Mouse (Mus musculus) left cerebral cortex, adult 18-20 months (tissue): Measurements from ENCODE around the gene Cnnm4. TPM values are rescaled to one million over a fixed set of nuclear protein-coding genes. Genes with fewer than 3 reads are reported as not detected.
"Not testable (repeated sequence)": the region's sequence is repeated elsewhere in the genome, so short reads cannot be mapped to it uniquely, and the experiment has no call there.

ENCODE experiments used
- DNase-seq, 2 experiments: peaks; one replicate each; pipeline ENCODE4 v3.0.0; 2021 to 2022; ENCODE audit warnings: low spot score in 2 of 2, mixed read lengths in 1 of 2
- total RNA-seq, 2 experiments: library from RNA; stranded (reverse); gene quantifications; 2 replicates each; pipeline ENCODE4 v1.2.3; 2021

Gene Cnnm4
- total RNA-seq, 2 experiments from 2014 or later = 12.4 TPM

GRCm38 (mm10) chr1:36513310-36513709, 41.9 kb downstream of the Cnnm4 start:
- DNase-seq = no peak

- DNase-seq = no peak
Measured at GRCm38 (mm10) chr1:36513718-36514117, 42.3 kb downstream of the Cnnm4 start.

DNA sequence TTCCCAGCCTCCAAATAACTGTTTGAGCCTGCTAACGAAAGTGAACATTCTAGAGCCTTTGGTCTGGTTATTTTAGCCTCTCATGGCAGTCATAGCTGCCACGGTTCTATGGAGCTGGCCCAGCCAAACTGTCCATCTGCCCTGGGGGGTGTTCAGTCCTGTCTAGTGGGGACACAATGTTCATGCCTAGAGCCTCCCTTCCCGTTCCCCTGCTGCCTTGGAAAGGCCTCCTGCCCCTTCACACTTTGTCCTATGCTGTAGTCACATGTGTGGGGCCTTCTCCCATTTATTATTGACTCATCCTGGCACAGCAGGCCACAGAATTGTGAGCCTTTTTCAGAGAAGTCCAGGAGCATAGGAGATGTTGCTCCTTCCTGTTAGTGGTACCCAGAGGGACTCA, 46.8 kb downstream of the Cnnm4 start:
- no peak for DNase-seq

GRCm38 (mm10) chr1:36519626-36520025, 48.2 kb downstream of the Cnnm4 start:
- DNase-seq = no peak

GRCm38 (mm10) chr1:36522210-36522609, 50.8 kb downstream of the Cnnm4 start:
- DNase-seq = no peak

DNA sequence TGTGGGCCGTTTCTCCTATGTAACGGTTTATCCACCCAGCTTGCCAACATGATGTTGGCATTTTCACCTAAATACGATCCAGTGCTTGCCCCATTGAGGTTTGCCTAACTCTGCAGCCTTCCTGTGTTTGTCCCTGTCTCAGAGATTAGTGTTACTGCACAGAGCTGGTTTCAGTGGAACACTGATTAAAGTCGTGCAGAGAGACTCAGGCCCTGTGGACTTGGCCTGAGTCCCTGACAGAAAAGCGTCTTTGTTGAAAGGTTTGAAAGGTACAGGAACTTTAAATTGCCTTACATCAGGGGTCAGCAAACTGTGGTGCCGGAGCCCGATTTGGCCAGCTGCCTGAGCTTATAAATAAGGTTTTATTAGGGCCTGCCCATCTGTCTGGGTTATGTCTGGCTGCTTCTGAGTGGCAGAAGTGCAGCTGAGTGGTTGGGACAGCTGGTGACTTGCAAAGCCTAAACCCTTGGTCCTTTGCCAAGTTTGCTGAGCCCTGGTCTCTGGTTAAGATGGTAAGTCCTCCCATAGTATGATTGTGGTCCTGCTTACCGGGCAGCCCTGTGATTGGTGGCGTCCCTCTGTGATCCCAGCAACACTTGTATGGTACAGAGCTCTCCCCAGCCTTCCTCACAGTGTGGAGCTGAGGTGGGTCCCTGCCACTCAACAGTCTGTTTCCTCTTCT, 52.1 kb downstream of the Cnnm4 start:
- no peak for DNase-seq

- DNase-seq = no peak
Measured at GRCm38 (mm10) chr1:36524058-36524457, 52.6 kb downstream of the Cnnm4 start.

DNA sequence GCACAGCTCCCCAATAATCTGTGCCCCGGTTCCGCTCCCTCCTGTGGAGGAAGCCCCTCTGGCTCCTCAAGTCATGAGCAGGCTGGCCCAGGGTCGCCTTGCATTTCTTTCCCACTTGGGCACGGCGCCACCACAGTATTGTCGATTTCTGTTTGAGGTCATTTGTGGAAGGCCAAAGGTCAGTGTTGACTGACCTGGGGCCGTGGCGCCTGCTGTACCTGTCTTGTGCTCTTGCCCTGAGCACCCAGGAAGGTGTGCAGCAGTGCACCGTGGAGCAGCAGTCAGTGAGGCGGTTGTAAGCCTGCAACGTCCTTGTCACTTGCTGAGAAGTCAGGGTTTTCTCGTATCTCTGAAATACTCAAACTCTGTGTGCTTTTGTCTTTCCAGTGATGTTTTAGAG, 54.4 kb downstream of the Cnnm4 start:
- DNase-seq = no peak

DNA sequence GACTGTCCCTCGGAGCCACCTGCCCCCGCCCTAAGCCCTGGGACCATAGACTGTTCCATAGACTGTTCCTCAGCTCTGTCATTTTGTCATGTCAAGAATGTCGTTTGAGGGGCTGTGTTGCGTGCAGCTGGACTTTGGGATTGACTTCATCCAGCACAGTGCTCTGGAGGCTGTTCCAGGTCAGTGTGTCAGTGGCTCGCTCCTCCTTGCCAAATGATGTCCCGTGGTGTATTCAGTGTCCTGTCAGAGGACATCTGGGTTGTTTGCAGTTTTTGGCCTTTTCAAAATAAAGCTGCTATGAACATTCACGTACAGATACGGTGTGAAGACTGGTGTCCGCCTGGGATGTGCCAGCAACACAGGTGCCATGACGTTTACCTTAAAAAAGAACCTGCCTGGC, 55.5 kb downstream of the Cnnm4 start:
- DNase-seq = no peak

DNA sequence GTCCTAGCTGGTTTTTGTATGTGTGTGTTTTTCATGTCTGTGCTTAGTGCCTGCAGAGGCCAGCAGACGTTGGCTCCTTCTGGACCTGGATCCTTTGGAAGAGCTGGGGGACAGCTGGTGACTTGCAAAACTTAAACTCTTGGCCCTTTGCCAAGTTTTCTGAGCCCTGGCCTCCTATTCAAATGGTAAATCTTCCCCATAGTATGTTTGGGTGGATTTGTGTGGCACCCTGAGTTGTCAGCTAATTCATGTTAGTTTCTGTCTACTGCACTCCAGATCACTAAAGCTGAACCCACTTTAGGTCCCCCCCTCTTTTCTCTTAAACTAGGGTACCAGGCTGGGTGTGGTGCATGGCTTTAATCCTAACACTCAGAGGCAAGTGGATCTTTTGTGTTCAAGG, 56.9 kb downstream of the Cnnm4 start:
- no peak for DNase-seq

- no peak for DNase-seq
Measured at GRCm38 (mm10) chr1:36529274-36529673, 57.9 kb downstream of the Cnnm4 start.

DNA sequence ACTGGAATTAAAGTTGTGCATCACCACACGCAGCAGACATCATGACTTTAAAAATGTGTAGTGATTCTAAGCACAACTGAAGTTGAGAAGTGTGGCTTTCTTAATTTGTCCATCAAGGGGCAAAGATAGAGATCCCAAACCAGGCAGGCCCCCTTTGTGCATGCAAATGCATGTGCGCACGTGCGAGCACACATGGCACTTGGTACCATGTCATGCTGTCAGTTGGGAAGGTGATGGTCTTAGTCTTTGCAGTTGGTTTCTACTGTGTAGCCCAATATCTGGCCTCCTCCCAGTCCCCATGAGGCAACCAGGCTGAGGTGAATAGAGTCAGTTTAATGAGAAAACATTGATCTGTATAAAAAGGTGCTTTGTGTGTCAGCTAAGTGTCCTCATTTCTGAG, 58.5 kb downstream of the Cnnm4 start:
- DNase-seq = no peak

DNA sequence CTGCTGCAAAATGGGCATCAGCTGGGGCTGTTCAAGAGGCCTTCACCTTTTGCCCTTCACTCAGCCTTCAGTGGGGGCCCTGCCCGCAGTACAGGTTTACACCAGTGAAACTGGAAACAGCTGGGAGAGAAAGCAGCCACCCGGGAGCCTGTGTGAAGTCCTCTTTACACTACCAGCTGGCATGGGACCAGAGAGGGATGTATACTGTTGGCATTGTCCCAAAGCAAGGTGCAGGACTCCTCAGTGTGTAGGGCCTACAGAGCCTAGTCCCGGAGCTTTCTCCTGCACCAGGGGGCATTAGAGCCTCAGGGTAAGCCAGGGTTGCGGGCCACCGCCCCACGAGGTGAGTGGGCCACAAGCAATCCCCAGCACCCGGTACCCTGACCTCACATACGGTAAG, 59.1 kb downstream of the Cnnm4 start:
- no peak for DNase-seq

- no peak for DNase-seq
Measured at GRCm38 (mm10) chr1:36530962-36531361, 59.5 kb downstream of the Cnnm4 start.

DNA sequence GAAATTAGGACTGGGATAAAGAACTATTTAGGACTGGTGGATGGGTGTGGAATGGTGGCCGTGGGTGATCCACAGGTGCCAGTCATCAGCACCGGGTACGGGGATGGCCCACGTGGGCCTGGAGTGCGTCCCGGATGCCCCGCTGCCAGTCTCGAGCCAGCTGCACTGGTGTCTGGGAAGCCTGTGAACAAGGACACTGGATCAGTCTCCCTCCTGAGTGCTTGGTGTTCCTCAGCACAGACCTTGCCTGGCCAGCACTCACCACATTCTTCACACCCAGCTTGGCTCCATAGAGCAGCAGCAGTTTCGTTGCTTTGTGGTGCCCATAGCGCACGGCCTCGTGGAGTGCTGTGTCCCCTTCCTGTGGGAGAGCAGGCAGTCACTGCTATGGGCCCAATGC, 60.0 kb downstream of the Cnnm4 start:
- DNase-seq = no peak

DNA sequence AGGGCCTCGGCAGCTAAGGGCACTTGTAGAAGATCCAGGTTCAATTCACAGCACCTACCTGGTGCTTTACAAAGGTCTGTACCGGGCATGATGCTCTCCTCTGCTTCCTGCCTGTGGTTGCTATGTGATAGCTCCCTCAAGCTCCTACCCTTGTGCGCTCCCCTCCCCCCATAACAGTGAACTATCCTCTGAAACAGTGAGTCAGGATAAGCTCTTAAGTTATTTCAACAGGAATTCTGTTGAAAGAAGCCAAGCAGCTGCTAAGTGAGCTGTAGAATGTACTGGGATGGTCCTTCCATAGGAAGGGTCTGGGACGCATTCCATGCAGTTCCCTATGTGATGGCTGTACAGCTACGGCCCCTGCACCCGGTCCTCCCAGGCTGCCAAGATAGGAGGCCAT, 62.1 kb downstream of the Cnnm4 start:
- no peak for DNase-seq

- no peak for DNase-seq
Measured at GRCm38 (mm10) chr1:36534595-36535058, 63.2 kb downstream of the Cnnm4 start.

GRCm38 (mm10) chr1:36535477-36536396, 64.3 kb downstream of the Cnnm4 start:
- DNase-seq = no peak

DNA sequence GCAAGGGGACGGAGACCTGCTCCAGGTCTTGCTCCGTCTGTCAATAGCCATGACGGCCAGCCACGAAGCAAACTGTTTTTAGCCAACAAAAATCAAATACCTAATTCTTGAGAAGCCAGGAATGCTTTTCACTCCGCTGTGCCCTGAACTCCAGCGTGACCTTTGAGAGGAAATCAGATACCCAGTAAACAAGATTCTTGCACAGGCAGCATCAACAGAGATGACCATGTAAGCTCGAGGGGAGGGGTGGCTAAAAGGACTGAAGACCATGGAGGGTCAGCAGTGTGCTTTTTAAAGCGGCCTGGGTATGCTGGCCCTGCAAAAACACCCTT, 64.9 kb downstream of the Cnnm4 start:
- no peak for DNase-seq

DNA sequence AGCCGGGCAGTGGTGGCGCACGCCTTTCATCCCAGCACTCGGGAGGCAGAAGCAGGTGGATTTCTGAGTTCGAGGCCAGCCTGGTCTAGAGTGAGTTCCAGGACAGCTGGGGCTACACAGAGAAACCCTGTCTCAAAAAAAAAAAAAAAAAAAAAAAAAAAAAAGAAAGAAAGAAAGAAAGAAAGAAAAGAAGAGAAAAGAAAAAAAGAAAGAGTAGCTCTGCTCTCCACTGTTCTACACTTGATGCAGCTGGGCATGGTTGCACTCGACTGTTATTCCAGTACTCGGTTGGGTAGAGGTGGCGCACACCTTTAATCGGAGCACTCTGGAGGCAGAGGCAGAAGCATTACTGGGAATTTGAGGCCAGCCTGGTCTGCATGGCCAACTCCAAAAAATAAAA, 65.4 kb downstream of the Cnnm4 start, which contains the start of gene Ankrd23:
Gene Ankrd23 (minus strand): TSS at position 101 of the 400 bp plus-strand sequence.
- DNase-seq = not testable (repeated sequence)

DNA sequence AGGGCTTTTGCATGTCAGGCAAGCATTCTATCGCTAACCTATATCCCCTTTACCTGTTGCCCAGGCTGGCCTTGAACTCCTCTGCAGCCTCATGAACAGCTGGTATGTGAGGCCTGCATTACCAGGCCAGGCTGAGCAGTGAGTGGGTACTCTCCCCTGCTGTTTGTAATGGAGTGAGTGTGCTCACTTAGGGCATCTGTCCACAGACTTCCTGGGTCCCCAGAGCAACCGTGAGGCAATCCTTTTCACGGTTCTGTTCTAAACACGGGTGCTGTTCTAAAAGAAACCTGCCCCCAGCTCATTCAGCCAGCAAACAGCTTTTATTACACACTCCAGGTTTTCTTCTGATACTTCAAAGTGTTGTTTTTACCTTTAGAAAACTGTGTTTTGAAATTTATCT, 67.3 kb downstream of the Cnnm4 start:
- DNase-seq = no peak

DNA sequence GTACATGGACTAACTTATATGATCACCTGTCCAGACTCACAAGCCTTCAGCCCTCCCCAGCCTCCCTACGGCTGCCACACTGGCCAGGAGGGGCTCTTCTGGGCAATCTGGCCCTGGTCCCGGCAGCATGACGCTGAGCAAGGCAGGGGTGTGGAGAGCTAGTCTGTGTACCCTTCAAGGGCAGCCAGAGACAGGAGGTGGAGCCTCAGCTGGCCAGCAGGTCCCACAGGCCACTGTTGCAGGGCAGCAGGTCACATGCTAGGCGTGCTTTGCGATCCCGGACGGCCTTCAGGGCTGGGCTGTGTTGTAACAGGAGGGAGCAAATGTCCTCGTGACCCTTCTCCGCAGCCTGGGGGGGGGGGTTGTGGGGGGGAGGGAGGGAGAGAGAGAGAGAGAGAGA, 67.8 kb downstream of the Cnnm4 start, which contains the start of gene Gm42417:
Gene Gm42417 (minus strand): TSS at position 244 of the 400 bp plus-strand sequence.
- DNase-seq = no peak
